Mouse (Mus musculus) embryonic facial prominence, embryonic 10.5 days (tissue): Measurements from ENCODE around the gene Srsy. TPM values are rescaled to one million over a fixed set of nuclear protein-coding genes. Genes with fewer than 3 reads are reported as not detected.
"Not testable (repeated sequence)": the region's sequence is repeated elsewhere in the genome, so short reads cannot be mapped to it uniquely, and the experiment has no call there.

Experiments used
- DNase-seq: peaks from one replicate; pipeline ENCODE4 v3.0.0-alpha.2; 2017; ENCODE audit warnings: low spot score
- H3K27ac ChIP-seq: fragments of 300-500 bp; sonication (generic); replicated peaks from 2 replicates; pipeline ENCODE4 v1.5.1; 2016; ENCODE audit warnings: mild to moderate bottlenecking
- H3K27me3 ChIP-seq: fragments of 300-500 bp; sonication (generic); replicated peaks from 2 replicates; pipeline ENCODE4 v1.6.1; 2016; ENCODE audit warnings: low read depth, mild to moderate bottlenecking; ENCODE audit not compliant: poor library complexity, severe bottlenecking
- H3K36me3 ChIP-seq: fragments of 300-500 bp; sonication (generic); replicated peaks from 2 replicates; pipeline ENCODE4 v1.6.1; 2016; ENCODE audit warnings: mild to moderate bottlenecking, moderate library complexity
- H3K4me1 ChIP-seq: fragments of 300-500 bp; sonication (generic); 2 replicates; pipeline ENCODE4 v1.6.1; 2016
- H3K4me3 ChIP-seq: fragments of 300-500 bp; sonication (generic); 2 replicates; pipeline ENCODE4 v1.5.1; 2016; ENCODE audit warnings: mild to moderate bottlenecking, moderate library complexity
- H3K9me3 ChIP-seq: fragments of 300-500 bp; sonication (generic); 2 replicates; pipeline ENCODE4 v1.6.1; 2016; ENCODE audit warnings: mild to moderate bottlenecking
- WGBS: fragments of 180-500 bp; shearing (Covaris S2); methylation state at CpG from one replicate; pipeline ENCODE4 v1.1.7; 2016; 5-methylcytosine and 5-hydroxymethylcytosine counted together
- polyA plus RNA-seq: library from polyadenylated mRNA; unstranded; fragments of >200 nt; fragmentation: Nextera tagmentation; extraction: Ambion mirVana; gene quantifications from 2 replicates; pipeline ENCODE4 v1.2.1, GENCODE M21; 2016

The Srsy gene
- polyA plus RNA-seq, result not detected in 2 replicates

DNA sequence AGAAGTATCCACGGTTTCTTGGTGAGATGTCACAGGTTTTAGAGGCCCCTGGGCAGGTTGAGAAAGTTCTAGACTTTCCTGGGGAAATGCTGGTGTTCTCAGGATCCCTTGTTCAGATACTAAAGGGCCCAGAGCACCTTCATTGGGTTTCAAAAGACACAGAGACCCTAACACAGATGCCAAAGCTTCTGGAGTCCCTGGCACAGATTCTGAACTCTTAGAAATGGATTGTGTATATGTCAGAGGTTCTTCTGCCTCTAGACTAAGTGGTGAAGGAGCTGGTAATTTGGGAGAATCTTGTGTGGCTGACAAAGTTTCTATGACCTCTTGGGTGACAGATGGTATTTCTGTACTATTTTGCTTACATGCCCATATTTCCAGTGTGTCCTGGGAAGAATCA, at the start of gene Srsy:
Gene Srsy (minus strand): TSS at position 101 of the 400 bp plus-strand sequence.
- DNase-seq, H3K4me1 ChIP-seq, H3K9me3 ChIP-seq, H3K36me3 ChIP-seq, H3K27me3 ChIP-seq, H3K4me3 ChIP-seq, H3K27ac ChIP-seq: not testable (repeated sequence)
- WGBS, result no CpG with 5 or more reads among the region's 1 CpGs

Other genes starting within 250 kb of the Srsy start
- not detected in 2 replicates for gene Gm21904, start 91.1 kb downstream of the Srsy start, polyA plus RNA-seq
- not detected in 2 replicates for gene Gm20772, start 62.6 kb downstream of the Srsy start, polyA plus RNA-seq
- not detected in 2 replicates for gene Gm20831, start 62.6 kb downstream of the Srsy start, polyA plus RNA-seq
- not detected in 2 replicates for gene Gm21764, start 124.5 kb upstream of the Srsy start, polyA plus RNA-seq
- not detected in 2 replicates for gene Ssty1, start 151.8 kb upstream of the Srsy start, polyA plus RNA-seq